Mouse (Mus musculus): ENCODE measurements around the gene Rtp4.

The Rtp4 gene

DNA sequence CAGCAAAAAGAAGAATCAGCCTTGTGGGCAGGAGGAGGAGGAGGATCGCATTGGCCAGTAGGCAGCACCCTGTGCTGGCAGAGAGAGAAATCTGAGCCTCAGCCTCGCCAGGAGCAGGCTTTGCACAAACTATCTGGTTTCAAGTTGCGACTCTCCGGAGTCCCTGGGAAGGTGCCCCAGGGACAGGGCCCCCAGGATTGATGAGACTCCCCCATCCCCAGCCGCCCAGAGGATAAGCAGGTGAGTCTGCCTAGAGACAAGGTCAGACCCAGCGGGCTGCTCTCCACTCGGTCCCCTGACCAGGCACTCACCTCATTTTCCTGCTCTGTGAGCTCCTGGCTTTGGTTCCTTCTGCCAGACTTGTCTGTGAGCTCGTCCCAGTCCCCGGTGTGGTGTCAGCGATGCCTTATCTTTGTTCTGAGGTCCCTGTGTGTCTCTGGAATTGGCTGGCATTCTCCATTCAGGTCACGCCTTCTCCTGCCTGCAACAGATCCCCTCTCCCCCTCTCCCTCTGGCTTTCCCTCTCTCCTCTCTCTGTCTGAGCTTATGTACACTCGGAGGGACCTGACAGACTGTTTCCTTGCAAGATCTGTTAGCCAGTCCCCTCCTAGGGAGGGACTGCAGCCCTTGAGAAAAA, at the start of gene Rtp4, which contains the start of gene Masp1:
Gene Rtp4 (plus strand): TSS at position 57 of the 637 bp plus-strand sequence.
Gene Masp1 (minus strand): TSS at position 581 of the 637 bp plus-strand sequence.
- DNase-seq (ENCODE audit: low spot score in 2 of 2) = no peak

DNA sequence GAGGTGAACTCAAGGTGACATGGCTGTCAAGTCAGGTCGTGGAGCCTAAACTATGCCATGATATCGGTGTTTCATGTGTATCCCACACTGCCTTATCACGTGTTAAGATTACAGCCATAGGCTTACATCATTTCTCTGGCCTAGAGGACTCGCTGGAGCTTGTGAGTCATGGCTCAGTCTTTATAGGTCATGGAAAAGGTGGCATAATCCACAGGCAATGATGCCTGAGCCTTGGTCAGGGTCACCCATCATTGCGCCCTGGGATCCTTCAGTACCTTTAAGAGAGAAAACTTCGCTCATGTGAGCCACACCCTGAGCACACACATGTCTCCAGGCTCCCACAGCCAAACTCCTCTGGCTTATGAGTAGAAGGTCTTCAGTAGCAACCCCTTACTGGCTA, 48.5 kb upstream of the Rtp4 start:
- no peak for DNase-seq (ENCODE audit: low spot score in 2 of 2)

DNA sequence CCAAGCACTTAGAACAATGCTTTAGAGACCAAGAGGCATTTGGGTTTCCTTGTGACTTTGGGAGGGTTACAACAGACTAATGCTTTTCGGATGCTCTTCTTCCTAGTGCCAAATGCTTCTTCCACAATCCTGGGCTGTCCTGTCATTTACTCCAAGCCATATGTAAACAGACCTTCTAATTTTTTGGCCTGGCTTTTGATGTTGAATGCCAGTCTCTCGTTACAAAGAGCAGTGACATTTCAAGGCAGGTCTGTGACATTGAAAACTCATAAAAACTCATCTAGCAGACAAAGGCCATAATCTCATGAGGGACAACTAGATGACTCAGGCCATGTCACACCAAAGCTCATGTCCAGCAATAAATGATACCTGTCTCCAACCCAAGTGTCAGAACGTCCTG, 48.0 kb upstream of the Rtp4 start:
- no peak for DNase-seq (ENCODE audit: low spot score in 2 of 2)

DNA sequence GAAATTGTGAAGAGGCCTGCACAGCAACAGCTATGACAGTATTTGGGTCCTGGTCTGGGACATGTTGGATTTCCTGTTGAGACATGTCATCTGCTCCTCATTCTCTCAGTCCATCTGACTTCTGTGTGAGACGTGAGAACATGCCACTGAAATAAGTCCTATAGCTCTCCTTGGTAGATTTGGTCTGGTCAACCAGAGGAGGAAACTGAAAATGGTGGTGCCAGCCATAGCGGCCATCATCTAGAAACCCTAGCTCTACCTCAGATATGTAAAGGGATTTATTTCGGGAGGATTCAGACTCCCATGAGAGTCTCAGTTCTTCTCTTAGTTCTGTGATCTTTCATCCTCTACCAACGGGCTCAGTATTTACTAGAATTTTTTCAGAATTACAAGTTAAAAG, 44.4 kb upstream of the Rtp4 start:
- DNase-seq (ENCODE audit: low spot score in 2 of 2) = no peak

DNA sequence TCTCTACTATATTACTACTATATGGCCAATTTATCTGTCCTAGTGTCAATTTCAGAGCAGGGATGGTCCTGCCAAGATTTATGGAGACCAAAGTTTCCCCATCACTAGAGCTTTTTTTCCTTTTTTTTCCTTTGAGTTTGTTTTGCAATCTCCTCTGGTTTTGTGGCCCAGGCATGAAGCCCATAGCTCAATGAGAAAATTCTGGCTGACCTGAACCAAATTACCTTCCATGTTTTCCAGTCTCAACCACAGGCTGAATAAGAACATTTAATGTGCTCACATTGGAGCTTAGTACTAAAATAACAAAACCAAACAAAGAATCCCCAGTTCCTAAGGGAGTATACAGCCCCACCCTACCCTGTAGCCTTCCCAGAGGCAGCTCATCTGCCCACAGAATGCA, 43.5 kb upstream of the Rtp4 start:
- no peak for DNase-seq (ENCODE audit: low spot score in 2 of 2)

DNA sequence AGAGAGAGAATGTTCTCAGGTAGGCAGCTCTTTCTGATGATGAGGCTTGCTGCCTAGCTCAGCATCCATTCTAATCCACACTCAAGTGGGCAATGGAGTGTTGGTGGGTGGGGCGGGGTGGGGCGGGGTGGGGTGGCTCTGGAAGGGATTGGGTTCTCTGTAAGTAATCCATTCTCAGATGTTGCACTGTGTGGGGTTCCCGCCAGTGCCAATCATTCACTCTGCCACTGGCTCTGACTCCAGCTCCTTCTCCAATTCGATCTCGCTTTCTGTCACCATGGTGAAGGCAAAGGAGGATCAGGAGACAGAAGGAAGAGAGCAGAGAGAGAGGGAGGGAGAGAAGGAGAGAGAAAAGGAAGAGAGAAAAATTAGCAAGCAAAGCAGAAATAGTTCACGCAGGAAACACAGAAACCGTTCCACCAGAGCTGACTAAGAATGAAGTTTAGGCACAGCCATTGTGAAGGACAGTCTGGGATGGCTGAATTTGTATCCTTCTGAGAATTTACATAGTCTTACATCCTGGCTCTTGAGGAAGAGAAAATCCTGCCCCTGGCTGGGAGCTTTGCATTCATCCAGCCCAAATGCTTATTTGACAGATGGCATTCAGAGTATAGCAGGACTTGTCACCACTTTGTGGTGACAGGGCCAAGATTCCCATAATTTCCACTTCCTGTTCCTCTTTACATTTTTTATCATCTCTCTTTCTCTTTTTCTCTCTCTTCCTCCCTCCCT, 40.1 kb upstream of the Rtp4 start:
- DNase-seq (ENCODE audit: low spot score in 2 of 2) = no peak

DNA sequence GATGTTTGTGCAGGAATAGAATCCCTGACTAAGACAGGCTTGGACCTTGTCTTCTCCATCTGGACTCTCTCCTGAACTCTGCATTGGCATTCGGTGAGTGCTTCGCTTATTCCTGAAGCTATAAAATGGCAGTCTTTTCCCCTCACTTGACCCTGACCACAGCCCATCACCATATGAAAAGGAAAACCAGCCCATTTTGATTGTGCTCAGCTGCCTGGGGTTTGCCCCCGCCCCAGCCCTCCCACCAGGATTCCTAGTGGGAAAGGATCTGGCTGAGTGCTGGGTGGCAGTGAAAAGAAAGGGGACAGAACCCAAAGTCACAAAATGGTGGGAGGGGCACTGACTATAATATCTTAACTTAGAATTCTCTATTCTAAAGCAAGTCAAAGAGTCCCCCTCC, 37.9 kb upstream of the Rtp4 start:
- DNase-seq (ENCODE audit: low spot score in 2 of 2) = no peak

DNA sequence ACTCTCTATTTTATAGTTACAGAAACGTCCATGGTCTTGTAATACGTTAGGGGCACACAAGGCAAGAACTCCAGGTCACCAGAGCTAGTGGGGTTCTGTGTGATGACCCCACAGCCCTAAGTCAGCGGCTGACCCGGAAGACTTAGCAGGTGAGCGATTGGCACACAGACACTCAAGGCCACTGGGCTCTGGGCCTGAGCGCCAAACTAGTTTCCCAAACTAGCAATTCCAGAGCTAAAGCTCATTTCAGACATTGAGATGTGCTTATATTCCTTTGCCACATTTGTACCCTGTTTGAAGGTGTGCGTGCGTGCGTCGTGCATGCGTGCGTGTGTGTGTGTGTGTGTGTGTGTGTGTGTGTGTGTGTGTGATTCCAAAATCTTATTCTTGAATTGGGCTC, 37.2 kb upstream of the Rtp4 start:
- no peak for DNase-seq (ENCODE audit: low spot score in 2 of 2)

DNA sequence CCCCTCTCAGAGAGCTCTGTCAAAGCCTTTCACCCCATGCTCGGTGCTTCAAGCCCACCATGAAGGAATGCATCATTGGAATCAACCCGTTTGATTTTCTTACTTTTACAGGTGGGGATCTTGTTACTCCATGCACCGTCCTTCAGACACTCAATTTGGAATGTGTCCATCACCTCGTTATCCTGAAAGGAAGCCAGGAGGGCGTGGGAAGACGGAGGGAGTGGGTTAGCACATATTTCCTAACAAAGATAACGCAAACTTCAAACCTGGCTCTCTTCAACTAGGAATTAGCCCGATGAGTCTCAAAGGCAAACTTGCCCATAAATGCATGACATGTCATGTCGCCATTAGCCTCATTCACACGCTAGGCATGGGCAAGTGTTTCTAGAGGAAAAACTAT, 36.8 kb upstream of the Rtp4 start:
- no peak for DNase-seq (ENCODE audit: low spot score in 2 of 2)

DNA sequence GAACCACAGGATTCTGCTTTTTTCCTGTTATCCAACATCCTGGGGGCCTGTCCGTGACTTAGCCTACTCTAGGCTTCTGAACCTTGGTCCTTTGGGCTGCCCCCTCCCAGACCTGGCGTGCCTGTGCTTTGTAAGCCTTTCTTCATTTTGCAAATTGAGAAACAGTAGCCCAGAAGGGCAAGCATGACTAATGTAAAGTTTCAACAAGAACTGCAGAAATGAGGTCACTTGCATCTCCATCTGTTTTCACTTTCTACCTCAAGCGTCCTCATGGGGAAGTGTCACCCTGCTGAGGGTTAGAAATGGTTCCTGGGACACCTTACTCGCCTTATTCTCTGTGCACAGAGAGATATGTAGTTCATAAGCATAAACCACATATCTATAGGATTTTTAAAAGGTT, 27.3 kb upstream of the Rtp4 start:
- DNase-seq (ENCODE audit: low spot score in 2 of 2) = no peak

DNA sequence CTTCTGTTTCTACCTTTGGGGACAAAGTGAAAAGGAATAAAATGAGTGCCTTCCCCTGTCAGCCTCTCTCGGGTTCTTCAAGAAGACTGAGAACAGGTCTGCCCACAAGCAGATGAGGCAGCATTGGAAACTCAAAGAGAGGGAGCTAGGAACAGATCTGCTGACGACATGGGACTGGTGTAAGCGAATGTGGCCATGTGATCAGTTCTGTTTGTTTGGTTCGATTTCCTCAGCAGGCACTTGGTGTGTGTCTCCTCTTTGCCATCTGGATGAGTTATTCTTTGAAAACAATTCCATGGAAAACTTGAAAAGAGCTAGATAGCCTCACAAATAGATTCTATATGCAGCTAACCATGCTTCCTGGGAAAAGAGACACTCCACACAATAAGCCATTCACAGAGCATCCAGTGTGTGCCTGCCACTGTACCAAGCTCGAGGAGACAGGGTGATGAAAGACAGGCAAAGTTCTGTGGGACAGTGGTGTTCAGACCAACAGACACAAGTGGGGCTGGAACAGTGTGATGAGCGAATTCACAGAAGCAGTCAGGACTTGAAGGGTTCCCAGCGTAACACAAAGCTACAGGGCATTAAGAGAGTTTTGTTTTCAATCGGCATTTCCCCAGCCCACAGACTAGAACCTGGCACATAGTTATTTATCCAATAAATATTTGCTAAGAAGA, 23.7 kb upstream of the Rtp4 start:
- no peak for DNase-seq (ENCODE audit: low spot score in 2 of 2)

DNA sequence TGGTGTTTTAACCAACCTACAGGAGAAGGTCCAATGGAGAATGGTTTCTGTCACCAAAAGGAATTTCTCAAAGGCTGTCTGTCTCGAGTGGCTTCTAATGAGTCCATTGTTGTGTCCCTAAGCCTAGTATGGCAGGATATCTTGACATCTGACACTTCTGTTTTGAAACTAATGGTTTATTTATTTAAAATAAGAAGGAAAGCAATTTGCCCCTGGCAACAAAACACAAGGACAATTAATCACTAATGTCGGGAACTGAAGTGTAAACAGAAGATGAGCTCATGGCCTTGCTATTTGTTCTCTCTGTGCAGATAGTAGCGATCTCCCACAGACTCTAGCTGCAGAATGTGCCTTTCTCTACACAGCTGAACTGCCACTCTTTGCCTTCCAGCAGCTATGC, 22.7 kb upstream of the Rtp4 start:
- no peak for DNase-seq (ENCODE audit: low spot score in 2 of 2)

DNA sequence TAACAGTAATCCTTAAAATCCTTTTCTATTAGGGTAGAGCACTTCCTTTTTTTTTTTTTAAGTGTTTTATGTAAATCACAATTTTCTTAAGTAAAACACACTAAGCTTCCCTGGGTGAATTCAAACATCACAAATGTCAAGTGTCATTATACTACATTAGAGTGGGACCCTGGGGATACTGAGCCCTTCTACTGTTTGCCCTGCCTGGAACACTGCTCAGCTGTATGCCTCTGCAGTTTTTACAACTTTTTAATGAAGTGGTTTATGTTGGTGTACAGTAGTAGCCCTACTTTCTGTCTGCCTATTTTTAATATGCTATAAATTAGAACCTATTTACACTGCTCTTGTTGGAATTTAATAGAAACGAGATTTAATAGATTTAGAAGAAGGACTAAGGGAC, 22.2 kb upstream of the Rtp4 start:
- no peak for DNase-seq (ENCODE audit: low spot score in 2 of 2)

DNA sequence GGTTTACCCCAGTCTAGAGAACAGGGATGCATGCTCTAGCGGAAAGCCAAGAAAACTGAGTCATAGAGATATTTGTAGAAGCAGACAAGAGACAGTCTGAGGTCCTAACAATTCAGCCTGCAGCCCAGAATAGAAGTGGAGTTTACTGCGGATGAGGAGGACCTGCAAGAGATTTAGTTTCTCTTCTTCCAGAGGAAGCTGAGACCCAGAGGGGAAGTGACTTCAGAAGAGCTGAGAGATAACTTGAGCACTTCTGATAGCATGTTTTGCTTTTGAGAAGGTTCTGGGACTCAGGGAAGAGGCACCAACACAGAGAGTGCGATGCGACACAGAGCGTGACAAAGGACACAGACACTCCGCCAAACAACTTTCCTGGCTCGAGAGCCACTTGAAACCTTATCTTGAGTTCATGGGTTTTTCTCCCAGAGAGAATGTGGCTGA, 21.4 kb upstream of the Rtp4 start:
- DNase-seq (ENCODE audit: low spot score in 2 of 2) = no peak

DNA sequence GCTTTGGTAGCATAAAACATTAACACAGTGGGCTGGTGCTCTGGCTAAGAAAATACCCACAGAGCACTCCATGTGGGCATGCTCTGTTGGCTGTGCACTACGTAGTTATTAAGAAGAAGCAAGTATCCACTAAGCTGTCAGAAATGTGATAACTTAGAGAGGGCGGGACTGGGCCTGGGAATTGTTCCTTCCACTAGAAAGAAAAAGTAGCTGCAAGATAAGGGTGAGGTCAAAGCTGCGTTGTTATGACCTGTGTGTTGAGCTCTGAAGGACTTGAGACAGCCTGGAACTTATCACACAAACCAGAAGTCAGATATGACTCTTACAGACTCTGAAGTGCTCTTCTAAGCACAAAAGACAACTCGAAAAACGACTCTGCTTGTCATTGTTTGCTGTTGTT, 19.5 kb upstream of the Rtp4 start:
- DNase-seq (ENCODE audit: low spot score in 2 of 2) = no peak

DNA sequence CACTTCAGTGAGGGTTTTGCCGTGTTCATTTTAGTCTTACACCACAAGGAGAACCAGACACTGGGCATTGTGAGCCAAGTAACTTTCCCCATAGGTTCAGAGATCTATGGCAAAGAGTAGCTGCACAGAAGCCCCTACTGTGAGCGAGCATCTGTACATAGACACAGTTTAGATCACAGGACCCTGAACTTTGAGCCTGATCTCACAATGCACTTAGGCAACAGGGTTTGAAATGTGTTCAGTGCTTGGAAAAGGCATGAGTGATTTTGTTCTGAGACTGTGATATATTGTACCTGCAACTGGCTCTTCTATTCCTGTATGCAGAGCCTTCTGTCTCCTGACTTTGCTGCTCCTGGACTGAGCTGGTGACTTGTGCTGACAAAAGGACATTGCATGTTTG, 18.8 kb upstream of the Rtp4 start:
- DNase-seq (ENCODE audit: low spot score in 2 of 2) = no peak

DNA sequence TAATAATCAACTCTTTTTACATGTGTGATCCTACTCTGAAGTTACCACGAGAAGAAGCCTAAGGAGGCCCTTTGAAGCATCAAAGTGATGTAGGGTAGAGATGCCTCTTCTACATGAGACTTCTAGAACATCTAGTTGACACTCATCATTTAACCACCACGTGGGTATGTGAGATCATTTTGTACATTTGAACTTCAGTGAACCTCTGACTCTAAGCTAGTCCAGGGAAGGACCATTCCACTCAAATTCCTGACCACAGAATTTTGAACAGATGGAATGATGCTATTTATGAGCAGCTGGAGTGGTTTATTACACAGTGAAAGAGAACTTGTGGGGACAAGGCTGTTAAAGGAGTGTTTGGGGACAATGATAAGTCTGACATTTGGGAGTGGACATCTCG, 17.6 kb upstream of the Rtp4 start:
- DNase-seq (ENCODE audit: low spot score in 2 of 2) = no peak

DNA sequence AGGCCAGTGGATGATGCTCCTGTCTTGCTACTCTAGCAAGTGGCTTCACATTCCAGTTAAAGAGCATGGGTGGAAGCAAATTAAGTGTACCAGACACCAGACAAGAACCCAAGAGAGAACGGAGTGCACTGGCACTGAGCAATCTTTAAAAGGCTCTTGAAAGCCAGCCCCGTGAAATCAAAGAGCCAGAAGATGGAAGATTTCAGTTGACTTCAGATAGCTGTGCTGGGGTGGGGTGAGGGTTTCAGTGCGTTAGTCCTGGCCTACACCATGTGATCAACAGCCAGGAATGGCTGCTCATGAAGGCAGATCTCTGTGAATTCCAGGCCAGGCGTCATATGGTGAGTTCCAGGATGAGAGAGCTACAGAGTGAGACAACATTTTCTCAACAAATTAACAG, 16.7 kb upstream of the Rtp4 start:
- DNase-seq (ENCODE audit: low spot score in 2 of 2) = no peak

DNA sequence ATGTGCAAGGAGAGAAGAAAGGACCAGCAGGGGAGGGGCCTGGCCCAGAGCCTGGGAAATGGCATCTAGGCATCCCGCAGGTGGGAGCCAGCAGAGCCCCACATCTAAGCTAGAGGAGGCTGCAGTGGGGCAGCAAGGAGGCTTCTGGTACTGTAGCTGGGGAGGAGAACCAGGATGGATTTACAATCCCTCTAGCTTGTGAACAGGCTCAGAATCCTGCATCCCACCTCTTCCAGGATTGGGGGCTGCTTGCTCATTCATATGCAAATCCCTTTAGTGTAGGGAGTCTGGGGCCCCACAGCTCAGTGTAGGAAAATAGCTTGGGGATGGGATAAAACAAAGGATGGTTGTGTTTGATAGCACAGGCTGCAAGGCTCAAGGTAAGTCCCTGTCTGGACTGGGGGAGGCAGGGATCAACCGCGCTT, 15.8 kb upstream of the Rtp4 start:
- no peak for DNase-seq (ENCODE audit: low spot score in 2 of 2)

DNA sequence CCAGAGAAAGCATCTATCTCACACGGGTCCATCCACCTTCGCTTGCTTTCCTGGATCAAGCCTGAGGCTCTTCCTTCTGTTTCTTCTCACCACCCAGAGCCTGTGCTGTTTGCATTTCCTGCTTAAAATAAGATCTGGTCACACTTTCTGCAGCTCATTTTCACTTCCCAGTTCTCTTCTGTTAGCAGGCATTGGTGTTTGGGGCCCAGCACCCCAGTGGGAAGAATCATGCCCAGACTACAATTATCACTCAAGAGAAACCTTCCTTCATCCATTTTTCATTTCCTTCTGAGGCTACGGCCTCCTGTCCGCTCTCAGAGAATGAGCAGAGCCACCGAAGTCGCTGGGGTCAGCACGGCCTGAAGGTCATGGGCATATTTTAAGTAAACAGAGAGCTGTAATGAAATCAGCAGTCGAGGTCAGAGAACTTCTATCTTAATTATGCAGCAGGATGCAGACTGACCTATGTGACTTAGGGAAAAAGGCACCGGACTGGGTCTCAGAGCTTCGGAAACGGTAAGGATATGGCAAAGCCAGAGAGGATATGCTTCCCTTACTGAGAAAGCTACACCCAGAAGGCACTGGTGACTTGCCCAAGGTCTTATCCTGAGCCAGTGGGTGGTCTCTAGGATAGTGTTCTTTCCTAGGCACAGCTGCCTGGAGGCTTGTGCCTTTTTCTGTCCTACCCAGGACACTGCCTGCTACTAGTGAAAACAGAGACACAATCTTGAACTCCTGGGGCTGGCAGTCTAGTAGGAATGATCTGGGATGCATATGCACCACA, 14.0 kb upstream of the Rtp4 start:
- DNase-seq (ENCODE audit: low spot score in 2 of 2) = no peak

DNA sequence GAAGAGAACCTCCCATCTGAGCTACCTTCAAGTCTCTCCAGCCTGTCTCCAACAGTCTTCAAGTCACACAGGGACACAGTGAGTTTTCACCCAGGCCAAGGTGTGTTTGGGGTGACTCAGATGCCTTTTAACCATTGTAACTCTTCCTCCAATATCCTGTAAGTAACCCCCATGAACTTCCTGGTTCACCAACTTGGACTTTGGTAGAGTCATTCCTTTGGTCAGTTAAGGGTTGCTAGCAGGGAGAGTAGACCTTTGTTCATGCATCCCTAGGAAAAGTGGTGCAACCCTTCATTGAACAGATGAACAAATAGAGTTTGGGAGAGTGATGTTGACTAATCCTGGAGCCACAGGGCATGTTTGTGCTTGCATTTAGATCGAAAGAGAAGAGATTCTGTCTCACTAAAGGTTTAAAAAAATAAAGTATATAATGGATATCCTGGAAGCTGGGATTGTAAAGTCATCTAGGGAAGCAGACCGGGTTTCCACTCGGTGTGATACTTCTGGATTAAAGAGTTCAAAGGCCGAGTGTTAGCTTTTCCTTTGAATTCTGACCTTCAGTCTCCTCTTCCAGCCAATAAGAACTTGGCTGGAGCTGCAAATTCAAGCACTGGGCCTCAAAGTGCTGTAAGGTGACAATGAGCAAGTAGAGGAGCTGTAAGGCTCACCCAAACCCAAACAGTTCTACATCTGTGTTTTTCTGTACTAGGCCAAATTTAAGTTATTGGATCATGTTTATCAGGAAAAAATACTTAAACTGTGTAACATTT, 8.7 kb upstream of the Rtp4 start:
- DNase-seq (ENCODE audit: low spot score in 2 of 2) = no peak

DNA sequence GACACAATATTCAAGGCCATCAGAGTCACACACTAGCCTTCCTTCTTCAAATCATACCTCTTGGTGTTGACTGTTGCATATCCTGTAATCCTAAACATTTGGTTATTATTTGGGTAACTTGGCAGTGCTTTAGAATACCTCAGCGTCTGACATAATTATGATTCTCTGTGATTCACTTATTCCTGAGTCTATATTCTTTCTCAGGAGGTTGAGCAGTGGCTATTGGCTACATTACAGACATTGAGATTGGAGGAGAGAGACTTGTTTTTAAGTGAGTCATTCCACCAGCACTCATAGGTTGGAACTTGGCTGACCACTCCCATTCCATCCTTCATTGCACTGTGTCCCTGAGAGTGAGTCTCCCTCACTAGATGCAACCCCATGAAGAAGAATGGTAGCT, 6.7 kb upstream of the Rtp4 start:
- no peak for DNase-seq (ENCODE audit: low spot score in 2 of 2)

Data from spleen, postnatal 4 days (tissue).